Mouse (Mus musculus) heart, embryonic 10.5 days (tissue): ENCODE measurements around the gene Ocrl. TPM values are rescaled to one million over a fixed set of nuclear protein-coding genes. Genes with fewer than 3 reads are reported as not detected.

ENCODE experiments used
- DNase-seq: peaks from one replicate; pipeline ENCODE4 v3.0.0-alpha.2; 2017; ENCODE audit warnings: low spot score
- H3K27ac ChIP-seq: fragments of 300-500 bp; sonication (generic); 2 replicates; pipeline ENCODE4 v1.5.1; 2016; ENCODE audit warnings: mild to moderate bottlenecking
- H3K27me3 ChIP-seq: fragments of 300-500 bp; sonication (generic); 2 replicates; pipeline ENCODE4 v1.6.1; 2016; ENCODE audit warnings: mild to moderate bottlenecking; ENCODE audit not compliant: poor library complexity, insufficient read depth, severe bottlenecking
- H3K36me3 ChIP-seq: fragments of 300-500 bp; sonication (generic); 2 replicates; pipeline ENCODE4 v1.6.1; 2016; ENCODE audit warnings: mild to moderate bottlenecking, moderate library complexity
- H3K4me1 ChIP-seq: fragments of 300-500 bp; sonication (generic); 2 replicates; pipeline ENCODE4 v1.6.1; 2016; ENCODE audit warnings: mild to moderate bottlenecking
- H3K4me3 ChIP-seq: fragments of 300-500 bp; sonication (generic); 2 replicates; pipeline ENCODE4 v1.5.1; 2016; ENCODE audit warnings: mild to moderate bottlenecking, moderate library complexity
- H3K9me3 ChIP-seq: fragments of 300-500 bp; sonication (generic); 2 replicates; pipeline ENCODE4 v1.6.1; 2016; ENCODE audit warnings: mild to moderate bottlenecking, moderate library complexity
- WGBS: fragments of 180-500 bp; shearing (Covaris S2); methylation state at CpG from one replicate; pipeline ENCODE4 v1.1.7; 2016; 5-methylcytosine and 5-hydroxymethylcytosine counted together
- polyA plus RNA-seq: library from polyadenylated mRNA; unstranded; fragments of >200 nt; fragmentation: Nextera tagmentation; extraction: Ambion mirVana; gene quantifications from 2 replicates; pipeline ENCODE4 v1.2.1, GENCODE M21; 2016

The Ocrl gene
- polyA plus RNA-seq, 1 experiment from 2014 or later: 12.5 TPM

DNA sequence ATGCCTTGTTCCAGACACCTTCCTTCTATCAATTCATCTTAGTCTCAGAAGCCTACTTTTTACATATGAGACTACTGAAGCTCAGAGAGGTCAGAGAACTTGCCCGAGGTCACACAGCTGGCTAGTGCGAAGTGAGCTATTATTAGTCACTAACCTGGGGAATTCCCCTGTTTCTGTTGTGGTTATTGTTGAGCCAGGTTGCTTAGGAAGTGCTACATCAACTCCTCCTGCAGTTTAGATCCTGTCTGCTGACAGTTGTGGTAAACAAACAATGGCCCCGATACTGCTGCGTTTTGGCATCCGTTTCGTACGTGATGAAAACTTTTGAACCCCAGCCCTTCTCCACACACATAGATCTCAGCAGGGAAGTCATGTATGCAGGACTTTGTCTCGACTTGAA, 86.2 kb downstream of the Ocrl start:
- H3K27ac ChIP-seq: no peak overlapping the region
- no peaks in the 10 kb centered on the region for H3K36me3 ChIP-seq
- H3K4me1 ChIP-seq: no peaks in the 10 kb centered on the region
- 76% methylated on average over 8 of the region's 8 CpGs for WGBS
- no peak for DNase-seq
- no peak overlapping the region for H3K4me3 ChIP-seq
- H3K27me3 ChIP-seq: peaks cover 6% of the 10 kb centered on the region; the same call in 1 of the 2 replicates
- H3K9me3 ChIP-seq: no peaks in the 10 kb centered on the region

DNA sequence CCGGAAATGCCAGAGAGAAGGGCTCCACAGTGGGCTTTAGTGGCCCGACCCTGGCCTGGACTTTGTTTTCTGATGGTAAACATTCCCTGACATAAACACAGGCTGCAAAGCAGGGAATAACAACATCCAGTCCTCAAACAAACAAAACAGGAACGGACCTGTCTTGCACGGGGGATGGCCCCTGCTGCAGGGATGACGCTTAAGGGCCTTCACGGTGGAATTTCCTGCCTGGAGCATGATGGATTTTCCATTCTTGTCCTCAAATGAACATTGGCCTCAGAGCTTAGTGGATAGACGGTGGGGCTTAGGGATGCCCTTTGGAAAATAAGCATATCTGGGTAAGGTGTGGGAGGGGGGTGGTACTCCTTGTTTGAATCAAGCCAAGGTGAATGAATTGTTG, 89.0 kb downstream of the Ocrl start:
- Histone ChIP-seq H3K27ac (no peak overlapping the region), H3K9me3 (no peaks in the 10 kb centered on the region), H3K36me3 (no peaks in the 10 kb centered on the region), H3K4me1 (no peaks in the 10 kb centered on the region), H3K27me3 (no peaks in the 10 kb centered on the region), H3K4me3 (no peak overlapping the region)
- DNase-seq: no peak
- WGBS: 63% methylated on average over 7 of the region's 7 CpGs

DNA sequence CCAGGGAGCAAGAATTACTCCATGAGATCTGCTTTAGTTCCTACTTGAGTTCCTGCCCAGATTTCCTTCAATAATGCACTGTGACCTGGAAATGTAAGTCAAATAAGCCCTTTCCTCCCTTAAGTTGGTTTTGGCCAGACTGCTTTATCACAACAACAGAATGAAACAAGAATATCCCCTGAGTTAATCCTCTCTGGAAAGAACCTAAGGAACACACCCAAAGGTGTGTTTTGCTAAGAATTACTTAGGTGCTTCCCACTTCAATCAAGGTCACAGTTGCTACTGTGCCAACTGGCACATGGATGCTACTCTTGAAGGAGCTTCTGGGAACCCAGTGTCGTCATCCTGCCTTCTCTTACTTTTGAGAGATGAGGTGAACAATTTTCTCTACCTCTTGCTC, 92.6 kb downstream of the Ocrl start:
- Histone ChIP-seq H3K9me3 (no peaks in the 10 kb centered on the region), H3K4me1 (no peaks in the 10 kb centered on the region), H3K36me3 (no peaks in the 10 kb centered on the region), H3K27ac (no peak overlapping the region), H3K27me3 (no peaks in the 10 kb centered on the region), H3K4me3 (no peak overlapping the region)
- no peak for DNase-seq
- WGBS: 80% methylated on average over 1 of the region's 1 CpGs

DNA sequence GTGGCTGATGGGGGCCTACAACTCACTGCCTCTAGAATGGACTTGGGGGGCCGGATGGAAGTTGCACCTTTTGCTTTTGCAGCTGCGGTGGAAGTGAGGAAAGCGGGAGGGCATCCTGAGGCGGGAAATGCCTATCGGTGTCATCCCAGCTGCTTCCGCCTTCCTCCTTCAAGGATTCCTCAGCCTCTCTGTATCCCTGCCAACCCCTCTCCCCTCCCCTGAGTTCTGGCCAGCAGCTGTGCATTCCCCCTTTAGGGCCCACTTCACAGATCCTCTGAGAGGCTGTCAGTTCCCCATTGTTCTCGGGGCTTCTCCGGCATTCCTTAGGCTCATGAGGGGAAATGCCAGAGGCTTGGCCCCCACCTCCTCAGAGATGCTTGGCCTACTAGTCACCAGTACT, 93.9 kb downstream of the Ocrl start:
- Histone ChIP-seq H3K4me3 (no peak overlapping the region), H3K36me3 (no peaks in the 10 kb centered on the region), H3K4me1 (no peaks in the 10 kb centered on the region), H3K9me3 (no peaks in the 10 kb centered on the region), H3K27ac (no peak overlapping the region), H3K27me3 (no peaks in the 10 kb centered on the region)
- 55% methylated on average over 8 of the region's 8 CpGs for WGBS
- no peak for DNase-seq

DNA sequence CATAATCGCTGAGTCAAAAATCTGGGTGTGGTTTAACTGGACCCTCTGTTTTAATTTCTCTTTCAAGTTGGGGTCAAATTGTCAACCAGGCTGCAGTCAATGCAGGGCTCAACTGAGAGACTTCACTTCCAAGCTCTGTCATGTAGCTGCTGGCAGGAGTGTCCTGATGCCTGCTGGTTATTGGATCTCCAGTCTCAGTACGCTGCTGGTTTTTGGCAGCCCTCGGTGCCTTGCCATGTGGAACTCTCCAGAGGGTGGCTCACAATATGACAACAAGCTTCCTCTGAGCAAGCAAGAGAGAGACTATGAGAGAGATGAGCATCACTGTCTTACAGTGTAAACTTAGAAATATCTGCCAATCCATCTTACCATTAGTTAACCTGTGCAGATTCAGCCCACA, 99.5 kb downstream of the Ocrl start:
- H3K27me3 ChIP-seq: 0 out of 2 replicates have a peak, but pooled peaks cover 5% of the 10 kb centered on the region
- no peaks in the 10 kb centered on the region for H3K36me3 ChIP-seq
- no peaks in the 10 kb centered on the region for H3K9me3 ChIP-seq
- no peak overlapping the region for H3K4me3 ChIP-seq
- DNase-seq: no peak
- 90% methylated on average over 3 of the region's 3 CpGs for WGBS
- H3K4me1 ChIP-seq: no peaks in the 10 kb centered on the region
- no peak overlapping the region for H3K27ac ChIP-seq

Other genes starting within 250 kb of the Ocrl start
- 20.5 and 21.8 TPM in 2 replicates for gene Smarca1, start 19.4 kb upstream of the Ocrl start, polyA plus RNA-seq
- 0.71 and 1.4 TPM in 2 replicates for gene Apln, start 122.5 kb downstream of the Ocrl start, polyA plus RNA-seq
- gene Xpnpep2, start 196.3 kb downstream of the Ocrl start, polyA plus RNA-seq: 0.34 and 1.1 TPM in 2 replicates
- 0.71 and 1.8 TPM in 2 replicates for gene Sash3, start 234.0 kb downstream of the Ocrl start, polyA plus RNA-seq